Comparison of ENCODE assay signal across 16 mouse cellular contexts in the genomic region with DNA sequence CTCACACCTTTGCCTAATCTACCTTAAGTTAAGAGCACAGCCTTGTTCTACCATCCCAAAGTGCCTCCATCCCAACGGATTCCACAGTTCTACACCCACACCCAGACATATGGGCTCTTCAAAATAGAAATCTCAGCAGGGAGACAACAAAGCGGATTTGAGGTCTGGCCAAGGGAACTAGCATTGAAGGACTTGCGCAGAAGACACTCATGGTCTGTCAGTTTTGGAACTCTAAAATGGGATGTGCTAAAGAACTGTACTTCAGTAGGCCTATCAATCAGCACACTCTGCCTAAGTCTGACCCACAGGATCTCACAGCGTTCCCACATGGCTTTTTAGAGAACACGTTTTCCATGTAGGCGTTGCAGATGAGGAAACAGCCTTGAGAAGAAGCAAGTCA. TPM values are rescaled to one million over a fixed set of nuclear protein-coding genes. Genes with fewer than 3 reads are reported as not detected.
A peak's percentile ranks its signal among the peaks of the same experiment; 100 is the strongest.
DNase-seq lines count a peak whose midpoint lies in the region; TF ChIP-seq lines count a peak whose summit lies in the region.
"Had no signal": no experiment of that assay in that cellular context is flagged by ENCODE, and none has a peak within 500 bp of the region (broad histone marks: within the 10 kb centered on the region; RNA-seq: fewer than 3 reads in every experiment).

No protein-coding gene starts in this region.

- intact Hi-C loops in left cerebral cortex, adult 2 months (cut with DNase I) = no loop called here

- no peak overlapping the region for H3K4me3 ChIP-seq in left cerebral cortex, adult 2 months
- H3K4me3 ChIP-seq: embryonic facial prominence, embryonic 12.5 days; heart, embryonic 12.5 days; limb, embryonic 12.5 days; liver, embryonic 15.5 days; myocyte had no signal

- DNase-seq in right cerebral cortex, adult 18-20 months = peak; percentile 87
- DNase-seq in right cerebral cortex, postnatal 14 days = no peak
- peak; percentile 24 to 58 for DNase-seq in frontal cortex, postnatal 10 days (ENCODE audit: low spot score in 2 of 2)
- DNase-seq in left cerebral cortex, adult 2 months (ENCODE audit: extremely low spot score in 1 of 2, low spot score in 2 of 2) = peak; percentile 38 to 44
- DNase-seq in urinary bladder, postnatal 14 days (ENCODE audit: low spot score) = no peak
- no peak for DNase-seq in thymus, postnatal 25 days
- no peak for DNase-seq in gastrocnemius, adult 8-10 months (ENCODE audit: low spot score in 2 of 2)
- DNase-seq: adrenal gland, postnatal 25 days; gastrocnemius, postnatal 10 days; kidney, postnatal 10 days; lung, postnatal 14 days had no signal

- TF ChIP-seq CTCF in left cerebral cortex, adult 2 months (IDR thresholded peaks at IDR 0.05) = no peak

- peak overlapping the region; percentile 90 for H3K27ac ChIP-seq in left cerebral cortex, adult 2 months
- H3K27ac ChIP-seq: embryonic facial prominence, embryonic 12.5 days; limb, embryonic 12.5 days; liver, embryonic 15.5 days had no signal

RNA-seq across cellular contexts. Expression of a gene that starts 32.0 kb away (rescaled TPM):
- 100 to 1,000 TPM; 279 to 291 TPM for total RNA-seq in left cerebral cortex, adult 2 months (2021)
- total RNA-seq in gastrocnemius, adult 8-10 months (2022) = 10 to 100 TPM; 60.6 to 68.9 (median 64.0) TPM

RNA-seq across cellular contexts. Expression of a gene that starts 43.5 kb away (rescaled TPM):
- 100 to 1,000 TPM; 144 to 157 TPM for total RNA-seq in left cerebral cortex, adult 2 months (2021)
- 100 to 1,000 TPM; 124 to 137 (median 131) TPM for total RNA-seq in gastrocnemius, adult 8-10 months (2022)

RNA-seq across cellular contexts. Expression of a gene that starts 52.0 kb away (rescaled TPM):
- total RNA-seq in left cerebral cortex, adult 2 months (2021) = 100 to 1,000 TPM; 214 to 247 TPM
- total RNA-seq in gastrocnemius, adult 8-10 months (2022) = not detected

Comparison
In these comparisons a context has a peak if more than half of its experiments do, and no peak if none do; other contexts are left out.
1. DNase-seq: peak in right cerebral cortex, adult 18-20 months (single experiment), frontal cortex, postnatal 10 days (2 of 2) and left cerebral cortex, adult 2 months (2 of 2); none in right cerebral cortex, postnatal 14 days (single experiment), urinary bladder, postnatal 14 days (single experiment), thymus, postnatal 25 days (single experiment) and gastrocnemius, adult 8-10 months (0 of 2).
2. RNA of a gene that starts 32.0 kb away (total RNA-seq): 279 to 291 TPM in left cerebral cortex, adult 2 months; 60.6 to 68.9 TPM in gastrocnemius, adult 8-10 months; every median in the first group is over 4 times any median in the second.
3. RNA of a gene that starts 52.0 kb away (total RNA-seq): 214 to 247 TPM in left cerebral cortex, adult 2 months; not detected in gastrocnemius, adult 8-10 months; every median in the first group is over 100 times any median in the second.